Mouse (Mus musculus): ENCODE results near the gene Egln3.

GRCm38 (mm10) chr12:54191608-54192304 is 11.9 kb downstream of the Egln3 start:
- TF ChIP-seq POLR2A (IDR thresholded peaks at IDR 0.05; ENCODE audit: extremely low read depth, insufficient read depth, low read length) (no peak), CTCF (IDR thresholded peaks at IDR 0.05; ENCODE audit: extremely low read depth, insufficient read depth, low read length) (no peak)
